Mouse (Mus musculus) CH12.LX (cell line): Measurements from ENCODE around the gene Trim29.

ENCODE experiments used
- EP300 ChIP-seq: IDR thresholded peaks from 2 replicates; pipeline ENCODE4 v1.6.1; 2011; ENCODE audit warnings: low read length, improper control_type of control experiment
- HCFC1 ChIP-seq: IDR thresholded peaks from 2 replicates; pipeline ENCODE4 v1.6.1; 2012; ENCODE audit warnings: low read depth, mild to moderate bottlenecking, inconsistent platforms, low read length, improper control_type of control experiment

DNA sequence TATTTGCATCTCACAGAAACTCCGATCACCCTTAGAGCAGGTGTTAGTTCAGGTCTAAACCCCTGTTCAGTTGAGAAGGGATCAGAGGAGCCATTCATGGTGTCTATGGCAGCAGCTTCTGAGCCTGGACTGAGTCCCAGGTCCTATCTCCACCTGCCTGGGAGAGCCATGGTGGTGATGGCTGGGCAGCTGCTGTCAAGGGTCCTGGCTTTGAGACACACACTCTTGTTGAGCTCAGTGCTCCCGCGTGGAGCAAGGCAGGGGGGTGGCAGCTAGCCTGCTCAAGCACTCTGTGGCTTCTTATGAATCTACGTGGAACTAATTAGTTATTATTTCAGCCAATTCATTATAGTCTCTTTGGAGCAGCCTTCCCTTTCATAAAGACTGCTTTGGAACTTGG is 73.2 kb downstream of the Trim29 start:
- TF ChIP-seq HCFC1 (no peak), EP300 (no peak)
